Mouse (Mus musculus) erythroid progenitor cell, adult 5-6 weeks (primary cell): Measurements from ENCODE around the gene Olfr1229. TPM values are rescaled to one million over a fixed set of nuclear protein-coding genes. Genes with fewer than 3 reads are reported as not detected.

ENCODE experiments used
- ATAC-seq: replicated peaks from 2 replicates; pipeline ENCODE4 v1.8.0; 2016; ENCODE audit warnings: moderate number of reproducible peaks, mild to moderate bottlenecking, moderate TSS enrichment, inconsistent platforms; ENCODE audit not compliant: poor library complexity, low FRiP score, severe bottlenecking
- total RNA-seq, 2 experiments: library from RNA; stranded (forward) in 1 of 2; stranded (reverse) in 1 of 2; fragments of 150-400 nt in 1 of 2; fragments of 186-747, 209-891 nt in 1 of 2; gene quantifications; 2 replicates each; pipeline versions ENCODE4 v1.2.3 to v1.2.4; 2015 to 2017; ENCODE audit warnings: low replicate concordance in 2 of 2

The Olfr1229 gene
- total RNA-seq (2015; ENCODE audit: low replicate concordance) (not detected in 2 replicates), total RNA-seq (2017; ENCODE audit: low replicate concordance) (not detected in 2 replicates)

GRCm38 (mm10) chr2:89287914-89288313 is at the start of gene Olfr1229:
Gene Olfr1229, minus strand, starts transcription at chr2:89288014.
- no peak for ATAC-seq

GRCm38 (mm10) chr2:89329575-89329974 is 41.8 kb upstream of the Olfr1229 start, which contains the start of gene Olfr1232:
Gene Olfr1232, minus strand, starts transcription at chr2:89329675.
- no peak for ATAC-seq

DNA sequence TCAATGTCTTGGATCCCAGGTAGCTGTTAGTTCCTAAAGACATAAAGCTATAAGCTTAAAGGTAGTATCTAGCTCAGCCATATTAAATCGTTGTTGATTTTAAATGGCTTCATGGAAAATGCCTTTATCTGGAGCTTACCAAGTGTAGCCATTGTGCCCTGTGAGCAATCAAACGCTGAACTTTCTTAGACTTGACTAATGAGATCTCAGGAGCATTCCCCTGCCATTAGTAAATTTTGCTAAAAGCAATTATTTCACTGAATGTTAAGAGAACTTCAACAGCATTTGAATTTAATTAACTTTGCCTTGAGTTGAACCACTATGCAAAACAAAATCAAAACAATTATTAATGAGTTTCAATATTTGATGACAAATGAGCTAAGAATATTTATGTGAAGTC is 19.2 kb upstream of the Olfr1229 start, which contains the start of gene Olfr1231:
Gene Olfr1231, minus strand, starts transcription at position 101 of the 400 bp plus-strand sequence.
- ATAC-seq = no peak

DNA sequence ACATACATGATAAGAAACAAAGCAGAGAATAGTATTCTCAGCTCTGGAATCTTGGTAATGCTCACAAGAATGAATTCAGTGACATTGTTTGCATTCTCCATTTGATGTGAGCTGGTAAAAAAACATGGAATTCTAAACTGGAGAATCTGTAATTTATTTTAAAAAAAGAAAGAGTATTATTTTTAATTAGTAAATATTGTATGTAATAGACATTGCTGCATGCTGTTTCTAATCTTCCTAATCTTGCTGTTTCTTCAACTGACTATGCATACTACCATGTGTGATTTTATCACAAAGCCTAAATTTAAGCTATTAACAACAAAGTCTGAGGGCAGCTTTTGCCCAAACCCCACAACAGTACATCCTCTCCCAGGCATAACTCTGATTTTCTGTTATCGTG is 9.4 kb upstream of the Olfr1229 start, which contains the start of gene Olfr1230:
Gene Olfr1230, minus strand, starts transcription at position 101 of the 400 bp plus-strand sequence.
- ATAC-seq = no peak

DNA sequence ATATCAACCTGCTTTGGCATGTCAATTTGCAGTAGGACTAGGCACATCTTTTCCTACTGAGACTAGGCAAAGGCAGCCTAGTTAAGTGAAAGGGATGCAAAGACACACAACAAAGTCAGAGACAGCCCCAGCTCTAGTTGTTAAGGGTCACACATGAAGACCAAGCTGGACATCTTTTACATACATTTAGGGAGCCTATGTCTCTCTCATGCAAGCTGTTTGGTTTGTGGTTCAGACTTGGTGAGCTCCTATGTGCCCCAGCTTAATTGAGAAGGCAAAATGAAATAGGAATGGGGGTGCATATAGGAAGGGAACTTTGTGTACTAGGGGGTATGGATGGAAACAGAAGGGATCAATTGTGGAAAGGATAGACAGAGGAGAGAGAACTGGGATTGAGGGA is 33.9 kb downstream of the Olfr1229 start, which contains the start of gene Olfr1228:
Gene Olfr1228, minus strand, starts transcription at position 101 of the 400 bp plus-strand sequence.
- no peak for ATAC-seq

Other genes with a start within 250 kb of the Olfr1229 start
- gene Olfr1218, start 226.8 kb downstream of the Olfr1229 start, total RNA-seq (2015; ENCODE audit: low replicate concordance) = not detected in 2 replicates
- gene Olfr1218, start 226.8 kb downstream of the Olfr1229 start, total RNA-seq (2017; ENCODE audit: low replicate concordance) = not detected in 2 replicates
- not detected in 2 replicates for gene Olfr1219, start 204.5 kb downstream of the Olfr1229 start, total RNA-seq (2015; ENCODE audit: low replicate concordance)
- not detected in 2 replicates for gene Olfr1219, start 204.5 kb downstream of the Olfr1229 start, total RNA-seq (2017; ENCODE audit: low replicate concordance)
- gene Olfr1220, start 181.2 kb downstream of the Olfr1229 start, total RNA-seq (2015; ENCODE audit: low replicate concordance) = not detected in 2 replicates
- gene Olfr1220, start 181.2 kb downstream of the Olfr1229 start, total RNA-seq (2017; ENCODE audit: low replicate concordance) = not detected in 2 replicates
- not detected in 2 replicates for gene Olfr1221, start 170.7 kb downstream of the Olfr1229 start, total RNA-seq (2015; ENCODE audit: low replicate concordance)
- not detected in 2 replicates for gene Olfr1221, start 170.7 kb downstream of the Olfr1229 start, total RNA-seq (2017; ENCODE audit: low replicate concordance)
- gene Olfr1222, start 155.0 kb downstream of the Olfr1229 start, total RNA-seq (2015; ENCODE audit: low replicate concordance) = not detected in 2 replicates
- gene Olfr1222, start 155.0 kb downstream of the Olfr1229 start, total RNA-seq (2017; ENCODE audit: low replicate concordance) = not detected in 2 replicates
- not detected in 2 replicates for gene Olfr1223, start 136.5 kb downstream of the Olfr1229 start, total RNA-seq (2015; ENCODE audit: low replicate concordance)
- not detected in 2 replicates for gene Olfr1223, start 136.5 kb downstream of the Olfr1229 start, total RNA-seq (2017; ENCODE audit: low replicate concordance)
- gene Olfr1224-ps1, start 123.9 kb downstream of the Olfr1229 start, total RNA-seq (2015; ENCODE audit: low replicate concordance) = not detected in 2 replicates
- gene Olfr1224-ps1, start 123.9 kb downstream of the Olfr1229 start, total RNA-seq (2017; ENCODE audit: low replicate concordance) = not detected in 2 replicates
- gene Olfr1225, start 113.3 kb downstream of the Olfr1229 start, total RNA-seq (2015; ENCODE audit: low replicate concordance) = not detected in 2 replicates
- gene Olfr1225, start 113.3 kb downstream of the Olfr1229 start, total RNA-seq (2017; ENCODE audit: low replicate concordance) = not detected in 2 replicates
- not detected in 2 replicates for gene Olfr1226, start 88.0 kb downstream of the Olfr1229 start, total RNA-seq (2015; ENCODE audit: low replicate concordance)
- gene Olfr1226, start 88.0 kb downstream of the Olfr1229 start, total RNA-seq (2017; ENCODE audit: low replicate concordance) = not detected in 2 replicates
- not detected in 2 replicates for gene Olfr1228, start 34.0 kb downstream of the Olfr1229 start, total RNA-seq (2015; ENCODE audit: low replicate concordance)
- gene Olfr1228, start 34.0 kb downstream of the Olfr1229 start, total RNA-seq (2017; ENCODE audit: low replicate concordance) = not detected in 2 replicates
- not detected in 2 replicates for gene Olfr1230, start 9.3 kb upstream of the Olfr1229 start, total RNA-seq (2015; ENCODE audit: low replicate concordance)
- gene Olfr1230, start 9.3 kb upstream of the Olfr1229 start, total RNA-seq (2017; ENCODE audit: low replicate concordance) = not detected in 2 replicates
- gene Olfr1231, start 19.1 kb upstream of the Olfr1229 start, total RNA-seq (2015; ENCODE audit: low replicate concordance) = not detected in 2 replicates
- gene Olfr1231, start 19.1 kb upstream of the Olfr1229 start, total RNA-seq (2017; ENCODE audit: low replicate concordance) = not detected in 2 replicates
- not detected in 2 replicates for gene Olfr1232, start 41.7 kb upstream of the Olfr1229 start, total RNA-seq (2015; ENCODE audit: low replicate concordance)
- not detected in 2 replicates for gene Olfr1232, start 41.7 kb upstream of the Olfr1229 start, total RNA-seq (2017; ENCODE audit: low replicate concordance)
- gene Olfr1233, start 54.4 kb upstream of the Olfr1229 start, total RNA-seq (2015; ENCODE audit: low replicate concordance) = not detected in 2 replicates
- gene Olfr1233, start 54.4 kb upstream of the Olfr1229 start, total RNA-seq (2017; ENCODE audit: low replicate concordance) = not detected in 2 replicates
- gene Olfr1234, start 76.9 kb upstream of the Olfr1229 start, total RNA-seq (2015; ENCODE audit: low replicate concordance) = not detected in 2 replicates
- gene Olfr1234, start 76.9 kb upstream of the Olfr1229 start, total RNA-seq (2017; ENCODE audit: low replicate concordance) = not detected in 2 replicates
- gene Olfr1238, start 121.7 kb upstream of the Olfr1229 start, total RNA-seq (2015; ENCODE audit: low replicate concordance) = not detected in 2 replicates
- not detected in 2 replicates for gene Olfr1238, start 121.7 kb upstream of the Olfr1229 start, total RNA-seq (2017; ENCODE audit: low replicate concordance)
- gene Olfr1239, start 132.4 kb upstream of the Olfr1229 start, total RNA-seq (2015; ENCODE audit: low replicate concordance) = not detected in 2 replicates
- not detected in 2 replicates for gene Olfr1239, start 132.4 kb upstream of the Olfr1229 start, total RNA-seq (2017; ENCODE audit: low replicate concordance)
- gene Olfr1240, start 155.0 kb upstream of the Olfr1229 start, total RNA-seq (2015; ENCODE audit: low replicate concordance) = not detected in 2 replicates
- gene Olfr1240, start 155.0 kb upstream of the Olfr1229 start, total RNA-seq (2017; ENCODE audit: low replicate concordance) = not detected in 2 replicates
- not detected in 2 replicates for gene Olfr1241, start 199.1 kb upstream of the Olfr1229 start, total RNA-seq (2015; ENCODE audit: low replicate concordance)
- not detected in 2 replicates for gene Olfr1241, start 199.1 kb upstream of the Olfr1229 start, total RNA-seq (2017; ENCODE audit: low replicate concordance)
- gene Olfr1242, start 210.3 kb upstream of the Olfr1229 start, total RNA-seq (2015; ENCODE audit: low replicate concordance) = not detected in 2 replicates
- gene Olfr1242, start 210.3 kb upstream of the Olfr1229 start, total RNA-seq (2017; ENCODE audit: low replicate concordance) = not detected in 2 replicates
- gene Olfr1243, start 243.5 kb upstream of the Olfr1229 start, total RNA-seq (2015; ENCODE audit: low replicate concordance) = not detected in 2 replicates
- gene Olfr1243, start 243.5 kb upstream of the Olfr1229 start, total RNA-seq (2017; ENCODE audit: low replicate concordance) = not detected in 2 replicates